Mouse (Mus musculus): ENCODE data around the gene Gde1.

- TF ChIP-seq MAX (IDR thresholded peaks at IDR 0.05; ENCODE audit: low read depth), result no peak
- TF ChIP-seq POLR2AphosphoS2 (IDR thresholded peaks at IDR 0.05; ENCODE audit: insufficient read length, low read depth), result no peak
- no peak for TF ChIP-seq E2F4 (IDR thresholded peaks at IDR 0.05; ENCODE audit: insufficient read depth)
- no peak for TF ChIP-seq MYOG (IDR thresholded peaks at IDR 0.05; ENCODE audit: control insufficient read depth in 1 of 3, insufficient read depth in 1 of 3, insufficient read length in 2 of 3, low read depth in 2 of 3)
- TF ChIP-seq POLR2A (IDR thresholded peaks at IDR 0.05; ENCODE audit: insufficient read length, low read depth), result no peak
These were observed 6.7 kb downstream of the Gde1 start for GRCm38 (mm10) chr7:118698882-118699281.
